Mouse (Mus musculus): ENCODE data around the gene Mfsd2b.
"Not testable (repeated sequence)": the region's sequence is repeated elsewhere in the genome, so short reads cannot be mapped to it uniquely, and the experiment has no call there.

The Mfsd2b gene

GRCm38 (mm10) chr12:4874161-4874927 lies at the start of gene Mfsd2b:
Gene Mfsd2b, minus strand, starts transcription at chr12:4874359.
- DNase-seq (ENCODE audit: low read depth, low spot score): peak; percentile 87

DNA sequence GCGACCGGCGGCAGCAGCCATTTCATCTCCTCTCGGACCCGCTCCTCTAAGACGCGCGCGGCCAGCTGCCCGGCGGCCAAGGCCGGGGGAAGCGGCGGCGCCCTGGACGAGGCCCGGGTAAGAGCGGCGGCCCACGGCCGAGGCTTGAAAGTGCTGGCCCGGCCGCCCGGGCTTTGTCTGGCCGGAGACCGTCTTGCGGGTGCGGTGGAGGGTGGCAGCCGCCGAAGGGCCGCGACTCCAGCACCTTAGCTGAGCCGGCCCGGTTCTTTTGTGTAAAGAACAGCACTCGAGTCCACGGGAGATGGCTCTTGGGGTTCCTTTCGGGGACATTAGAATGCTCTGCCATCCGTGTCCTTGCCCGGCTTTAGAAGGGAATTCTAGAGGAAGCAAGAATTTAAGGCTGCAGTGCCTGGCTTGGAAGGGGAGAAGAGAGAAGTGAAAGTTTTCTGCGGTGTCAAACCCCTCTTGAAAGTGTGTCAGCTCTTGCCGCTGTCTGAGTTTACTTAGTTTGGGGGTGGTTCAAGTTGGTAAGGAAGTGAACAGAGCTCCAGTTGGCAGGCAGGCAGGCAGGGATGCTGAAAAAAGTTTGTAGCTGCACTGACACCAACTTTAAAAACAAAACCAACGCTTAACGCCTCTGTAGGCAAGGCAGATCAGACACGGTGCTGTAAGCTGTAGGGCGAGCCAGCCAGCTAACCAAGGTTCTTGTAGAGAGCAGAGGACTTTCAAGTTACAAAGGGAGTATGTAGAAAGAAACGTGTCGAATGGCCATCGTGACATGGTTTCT lies 43.8 kb upstream of the Mfsd2b start:
- peak; percentile 76 for DNase-seq (ENCODE audit: low read depth, low spot score)

DNA sequence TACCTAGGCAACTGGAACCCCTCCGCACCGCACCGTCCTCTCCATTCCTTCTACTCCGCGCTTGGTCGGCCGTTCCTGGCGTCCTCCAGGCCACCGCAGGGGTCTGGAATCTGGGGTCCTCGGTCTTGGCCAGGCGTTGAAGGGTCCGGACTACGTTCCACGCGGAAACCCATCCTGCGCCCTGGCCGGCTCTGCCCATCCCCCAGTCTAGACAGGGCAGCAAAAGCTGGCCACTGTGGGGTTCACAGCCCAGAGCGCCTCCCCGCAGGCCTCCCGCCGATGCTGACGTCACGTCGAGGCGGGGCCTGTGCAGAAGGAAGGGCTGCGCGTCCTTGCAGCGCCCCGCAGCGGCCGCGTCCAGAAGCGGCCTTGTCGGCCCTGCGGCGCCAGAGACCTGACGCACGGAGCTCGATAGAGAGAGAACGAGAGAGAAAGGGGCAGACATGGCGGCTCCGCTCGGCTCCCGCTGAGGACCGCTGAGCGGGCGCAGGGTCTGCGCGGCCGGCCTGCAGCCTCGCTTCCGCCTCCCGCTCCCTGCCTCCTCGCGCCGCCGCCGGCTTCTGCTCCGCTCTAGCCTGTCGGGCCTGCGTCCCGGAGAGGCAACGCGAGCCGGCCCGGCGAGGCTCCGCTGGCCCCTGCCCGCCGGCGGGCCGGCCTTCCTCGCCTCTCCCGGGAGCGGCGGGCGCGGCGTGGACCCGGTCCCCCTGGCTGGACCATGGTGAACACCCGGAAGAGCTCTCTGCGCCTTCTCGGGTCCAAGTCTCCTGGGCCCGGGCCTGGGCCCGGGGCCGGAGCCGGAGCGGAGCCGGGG lies 43.0 kb upstream of the Mfsd2b start, which contains the start of gene Atad2b:
Gene Atad2b, plus strand, starts transcription at position 360 of the 811 bp plus-strand sequence.
- peak; percentile 93 for DNase-seq (ENCODE audit: low read depth, low spot score)

DNA sequence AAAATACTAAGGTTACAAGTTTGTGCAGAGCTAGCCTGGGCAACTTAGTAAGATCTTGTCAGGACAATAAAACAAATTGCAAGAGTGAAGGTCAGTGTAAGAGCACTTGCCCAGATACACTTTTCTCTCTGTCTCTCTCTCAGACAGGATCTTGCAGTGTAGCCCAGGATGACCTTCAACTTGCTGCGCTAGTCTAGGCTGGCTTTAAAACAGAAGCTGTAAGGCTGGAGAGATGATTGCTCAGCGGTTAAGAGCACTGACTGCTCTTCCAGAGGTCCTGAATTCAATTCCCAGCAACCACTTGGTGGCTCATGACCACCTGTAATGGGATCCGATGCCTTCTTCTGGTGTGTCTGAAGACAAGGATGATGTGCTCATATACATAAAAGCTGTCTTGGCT lies 40.8 kb upstream of the Mfsd2b start:
- DNase-seq (ENCODE audit: low read depth, low spot score): peak; percentile 83

DNA sequence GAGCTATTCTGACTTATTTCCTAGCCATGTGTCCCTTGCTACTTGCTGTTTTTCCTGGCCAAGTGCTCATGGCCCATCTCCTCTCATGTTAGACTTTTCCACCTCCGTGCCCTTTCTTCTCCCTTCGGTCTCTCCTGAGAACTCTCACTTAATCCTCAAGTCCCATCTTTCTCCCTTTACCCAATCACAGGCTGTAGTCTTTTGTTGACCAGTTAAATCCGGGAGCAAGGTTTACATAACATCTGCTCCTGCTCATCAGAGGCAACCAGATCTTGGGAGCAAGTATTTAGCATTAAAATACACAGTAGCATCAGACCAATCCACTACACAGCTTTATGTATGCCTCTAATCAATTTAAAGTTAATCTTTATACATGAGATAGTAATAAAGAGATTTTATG lies 40.3 kb upstream of the Mfsd2b start:
- DNase-seq (ENCODE audit: low read depth, low spot score): peak; percentile 85

GRCm38 (mm10) chr12:4911716-4912115 lies 37.6 kb upstream of the Mfsd2b start:
- DNase-seq (ENCODE audit: low read depth, low spot score): peak; percentile 76

DNA sequence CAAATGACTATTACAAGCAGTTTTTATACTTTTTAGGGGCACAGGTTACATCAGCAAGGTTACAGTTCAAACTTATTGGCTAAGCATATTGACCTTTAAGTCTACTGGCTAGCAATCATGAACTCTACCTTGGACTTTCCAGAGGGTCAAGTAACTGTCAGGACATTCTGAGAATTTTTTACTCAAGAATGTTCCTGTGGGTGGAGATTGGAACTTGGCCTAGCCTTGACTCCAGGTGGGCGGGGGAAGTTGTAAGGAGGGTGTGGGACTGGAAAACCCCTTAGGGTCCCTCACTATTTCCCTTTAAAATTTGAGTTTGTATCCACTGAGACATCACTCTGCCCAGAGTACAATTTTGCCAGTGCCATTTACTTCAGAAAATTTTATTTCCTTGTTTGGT lies 36.3 kb upstream of the Mfsd2b start:
- DNase-seq (ENCODE audit: low read depth, low spot score): peak; percentile 92

- DNase-seq (ENCODE audit: low read depth, low spot score): peak; percentile 71
Observed at GRCm38 (mm10) chr12:4908391-4908790, 34.2 kb upstream of the Mfsd2b start.

- peak; percentile 93 for DNase-seq (ENCODE audit: low read depth, low spot score)
Observed at GRCm38 (mm10) chr12:4906951-4907906, 33.1 kb upstream of the Mfsd2b start, which contains the start of gene Ubxn2a. Gene Ubxn2a, minus strand, starts transcription at chr12:4907705.

GRCm38 (mm10) chr12:4906476-4906875 lies 32.3 kb upstream of the Mfsd2b start:
- no peak for DNase-seq (ENCODE audit: low read depth, low spot score)

GRCm38 (mm10) chr12:4905946-4906345 lies 31.8 kb upstream of the Mfsd2b start:
- DNase-seq (ENCODE audit: low read depth, low spot score): peak; percentile 82

- DNase-seq (ENCODE audit: low read depth, low spot score): peak; percentile 99
Observed at GRCm38 (mm10) chr12:4898024-4898423, 23.9 kb upstream of the Mfsd2b start.

- DNase-seq (ENCODE audit: low read depth, low spot score): no peak
Observed at GRCm38 (mm10) chr12:4889891-4890290, 15.7 kb upstream of the Mfsd2b start.

DNA sequence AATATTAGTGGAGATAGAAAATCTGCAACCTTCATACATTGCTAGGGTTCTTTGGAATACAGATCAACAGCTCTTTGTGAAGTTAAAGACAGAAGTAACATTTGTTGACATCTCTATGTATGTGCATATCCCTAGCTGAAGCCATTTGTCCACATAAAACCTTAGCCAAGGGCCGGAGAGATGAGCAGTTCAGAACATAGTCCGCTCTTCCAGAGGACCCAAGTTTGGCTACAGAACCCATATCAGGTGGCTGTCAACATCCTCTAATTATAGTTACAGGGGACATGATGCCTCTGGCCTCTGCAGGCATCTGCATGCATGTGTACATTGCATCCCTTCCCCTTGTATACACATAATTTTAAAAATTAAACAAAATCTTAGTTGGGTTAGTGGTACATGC lies 15.1 kb upstream of the Mfsd2b start:
- DNase-seq (ENCODE audit: low read depth, low spot score): no peak

DNA sequence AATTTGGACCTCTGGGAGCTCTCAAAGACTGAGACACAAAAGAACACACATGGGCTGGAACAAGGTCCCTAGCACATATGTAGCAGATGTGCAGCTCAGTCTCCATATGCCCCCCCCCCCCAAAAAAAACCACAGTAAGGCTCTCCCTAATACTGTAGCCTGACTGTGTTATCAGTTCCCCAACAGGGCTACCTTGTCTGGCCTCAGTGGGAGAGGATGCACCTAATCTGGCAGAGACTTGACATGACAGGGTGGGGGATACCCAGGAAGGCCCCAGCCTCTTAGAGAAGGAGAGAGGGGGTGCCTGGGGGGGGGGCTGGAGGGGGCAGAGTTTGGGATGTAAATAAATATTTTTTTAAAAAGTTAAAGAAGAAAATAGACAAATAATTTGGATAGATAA lies 14.6 kb upstream of the Mfsd2b start:
- DNase-seq (ENCODE audit: low read depth, low spot score): no peak

- DNase-seq (ENCODE audit: low read depth, low spot score): not testable (repeated sequence)
Observed at GRCm38 (mm10) chr12:4886581-4886980, 12.4 kb upstream of the Mfsd2b start.

- no peak for DNase-seq (ENCODE audit: low read depth, low spot score)
Observed at GRCm38 (mm10) chr12:4885062-4885461, 10.9 kb upstream of the Mfsd2b start.

GRCm38 (mm10) chr12:4882086-4882485 lies 7.9 kb upstream of the Mfsd2b start:
- DNase-seq (ENCODE audit: low read depth, low spot score): no peak

DNA sequence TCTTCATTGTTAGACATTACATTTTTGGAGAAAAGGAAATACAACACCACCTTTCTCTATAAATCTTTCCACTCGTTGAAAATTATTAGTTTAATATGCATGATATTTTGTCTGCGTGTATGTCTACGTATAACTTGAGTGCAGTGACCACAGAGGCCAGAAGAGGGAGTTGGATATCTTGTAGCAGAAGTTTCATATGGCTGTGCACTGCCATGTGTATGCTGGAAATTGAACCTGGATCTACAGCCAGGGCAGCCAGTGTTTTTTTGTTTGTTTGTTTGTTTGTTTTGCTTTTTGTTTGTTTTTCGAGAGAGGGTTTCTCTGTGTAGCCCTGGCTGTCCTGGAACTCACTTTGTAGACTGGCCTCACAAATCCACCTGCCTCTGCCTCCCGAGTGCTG lies 4.9 kb upstream of the Mfsd2b start:
- DNase-seq (ENCODE audit: low read depth, low spot score): peak; percentile 72

- DNase-seq (ENCODE audit: low read depth, low spot score): peak; percentile 73
Observed at GRCm38 (mm10) chr12:4878296-4878783, 4.2 kb upstream of the Mfsd2b start.

All from R1 (cell line).